Mouse (Mus musculus) liver, postnatal 0 days (tissue): ENCODE results near the gene Nlgn2.
A peak's percentile ranks its signal among the peaks of the same experiment; 100 is the strongest.

Source experiments
- CTCF ChIP-seq: sonication (generic); IDR thresholded peaks from 2 replicates; pipeline ENCODE4 v1.5.1; 2016; ENCODE audit warnings: antibody characterized with exemption, low read depth
- EP300 ChIP-seq: IDR thresholded peaks from 2 replicates; pipeline ENCODE4 v1.6.1; 2016; ENCODE audit warnings: antibody characterized with exemption, low read depth, mild to moderate bottlenecking

GRCm38 (mm10) chr11:69795168-69795982 is 42.2 kb downstream of the Nlgn2 start, which contains the start of gene Chrnb1:
- TF ChIP-seq CTCF: peak; percentile 17
- no peak for TF ChIP-seq EP300
